Mouse (Mus musculus) cortical plate, adult 2 months (tissue): Measurements from ENCODE around the gene Gng8. TPM values are rescaled to one million over a fixed set of nuclear protein-coding genes. Genes with fewer than 3 reads are reported as not detected.

Experiments used
- H3K27ac ChIP-seq: fragments of 200-500 bp; 2 replicates; pipeline ENCODE4 v1.5.1; 2012; ENCODE audit warnings: low read length, control low read depth, inconsistent platforms; ENCODE audit not compliant: insufficient read depth
- H3K4me1 ChIP-seq: fragments of 200-500 bp; 2 replicates; pipeline ENCODE4 v1.6.1; 2011; ENCODE audit warnings: low read length; ENCODE audit not compliant: control insufficient read depth, insufficient read depth
- H3K4me3 ChIP-seq: fragments of 200-500 bp; 2 replicates; pipeline ENCODE4 v1.5.1; 2011; ENCODE audit warnings: mild to moderate bottlenecking, low read length, control low read depth; ENCODE audit not compliant: insufficient read depth
- CTCF ChIP-seq: fragments of 200-500 bp; IDR thresholded peaks from 2 replicates; pipeline ENCODE4 v1.5.1; 2011; ENCODE audit warnings: mild to moderate bottlenecking, control low read depth, low read length; ENCODE audit not compliant: insufficient read depth; ENCODE audit errors: extremely low read depth
- POLR2A ChIP-seq: fragments of 200-500 bp; IDR thresholded peaks from 2 replicates; pipeline ENCODE4 v1.6.1; 2011; ENCODE audit warnings: mild to moderate bottlenecking, low read length, control low read depth; ENCODE audit not compliant: insufficient read depth; ENCODE audit errors: extremely low read depth
- polyA plus RNA-seq: library from polyadenylated mRNA; depleted of rRNA; stranded (reverse); fragments of >200 nt; gene quantifications from 2 replicates; pipeline ENCODE4 v1.2.3, GENCODE M21; 2012

Gng8 gene
- polyA plus RNA-seq, 1 experiment, result 10.9 TPM

DNA sequence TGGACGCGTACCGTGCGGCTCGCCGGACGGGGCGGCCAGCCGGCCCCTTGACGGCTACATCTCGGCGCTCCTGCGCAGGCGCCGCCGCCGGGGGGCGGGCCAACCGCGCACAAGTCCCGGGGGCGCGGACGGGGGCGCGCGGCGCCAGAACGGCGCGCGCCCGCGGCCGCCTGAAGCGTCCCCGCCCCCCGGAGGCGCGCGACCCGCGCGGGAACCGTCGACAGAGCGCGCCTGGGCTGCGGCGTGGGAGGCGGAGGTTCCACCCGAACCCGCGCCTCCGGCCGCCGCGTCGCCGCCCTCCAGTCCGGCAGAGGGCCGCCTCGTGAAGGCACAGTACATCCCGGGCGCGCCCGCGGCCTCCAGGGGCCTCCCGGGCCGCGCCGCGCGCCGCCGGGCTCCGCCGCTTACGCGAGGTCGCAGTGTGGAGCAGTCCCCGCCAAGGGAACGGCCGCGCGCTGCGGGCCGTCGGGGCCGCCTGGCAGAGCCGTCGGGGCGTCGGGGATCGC lies 6.3 kb upstream of the Gng8 start:
- H3K4me3 ChIP-seq, result no peak overlapping the region

DNA sequence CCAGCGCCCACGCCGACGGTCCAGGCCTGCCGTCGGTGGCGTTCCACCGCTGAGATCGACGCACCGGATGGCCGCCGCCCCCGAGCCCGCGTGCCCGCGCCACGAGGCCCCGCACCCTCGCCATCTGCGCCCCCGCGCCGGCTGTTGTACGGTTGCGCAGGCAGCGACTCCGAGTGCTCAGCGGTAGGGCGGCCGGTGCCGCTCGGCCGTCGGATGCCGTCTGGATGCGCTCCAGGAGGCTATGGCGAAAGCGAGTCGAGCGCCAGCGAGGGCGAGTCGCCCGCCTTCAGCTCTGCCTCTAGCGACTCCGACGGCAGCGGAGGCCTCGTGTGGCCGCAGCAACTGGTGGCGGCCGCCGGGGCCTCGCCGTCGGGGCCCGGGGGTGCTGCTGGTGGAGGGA lies 5.7 kb upstream of the Gng8 start:
- Histone ChIP-seq H3K27ac (no peak overlapping the region), H3K4me1 (no peaks in the 10 kb centered on the region), H3K4me3 (no peak overlapping the region)
- TF ChIP-seq CTCF (no peak), POLR2A (no peak)

More for the DNA sequence above, 6.3 kb upstream of the Gng8 start:
- Histone ChIP-seq H3K4me1 (no peaks in the 10 kb centered on the region), H3K27ac (no peak overlapping the region)
- TF ChIP-seq CTCF (no peak), POLR2A (no peak)

DNA sequence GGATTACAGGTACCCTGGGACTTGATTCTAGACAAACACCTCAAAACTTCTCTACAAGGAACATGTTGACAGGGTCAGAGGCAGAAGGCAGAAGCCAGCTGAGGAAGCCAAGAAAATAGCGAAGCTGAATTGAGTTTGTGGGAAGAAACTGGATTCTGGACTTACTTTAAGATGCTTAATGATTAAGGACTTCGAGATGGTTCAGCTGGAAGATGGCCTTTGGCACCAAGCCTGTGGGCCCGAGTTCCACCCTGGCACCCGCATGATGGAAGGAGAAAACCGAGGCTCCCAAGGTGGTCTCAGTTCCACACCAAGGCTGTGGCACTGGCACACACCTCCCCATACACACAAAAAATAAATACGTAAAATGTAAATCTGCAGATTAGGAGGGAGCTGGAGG lies 1.1 kb upstream of the Gng8 start:
- TF ChIP-seq POLR2A (no peak), CTCF (no peak)
- Histone ChIP-seq H3K4me1 (no peaks in the 10 kb centered on the region), H3K27ac (no peak overlapping the region), H3K4me3 (no peak overlapping the region)

DNA sequence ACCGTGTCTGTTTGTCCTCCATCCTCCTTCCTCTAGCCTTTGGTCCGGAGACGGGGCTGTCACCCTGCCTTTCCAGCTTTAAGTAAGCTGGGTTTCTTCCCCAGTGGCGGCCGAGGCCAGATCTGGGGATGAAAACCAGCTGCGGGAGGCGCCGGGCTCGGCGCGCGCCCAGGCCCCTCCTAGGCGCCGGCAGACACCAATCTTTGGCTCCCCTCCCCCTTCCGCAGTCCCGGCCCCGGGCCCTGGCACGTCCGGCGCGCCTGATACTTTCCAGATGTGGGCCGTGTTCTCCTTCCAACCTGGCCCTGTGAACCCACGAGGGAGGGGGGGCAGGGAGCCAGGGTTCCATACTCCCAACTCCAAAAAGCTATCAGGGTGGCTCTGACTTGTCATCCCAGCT lies 642 bp upstream of the Gng8 start:
- H3K4me1 ChIP-seq, result no peaks in the 10 kb centered on the region
- no peak overlapping the region for H3K27ac ChIP-seq
- H3K4me3 ChIP-seq, result no peak overlapping the region
- TF ChIP-seq POLR2A, result no peak
- TF ChIP-seq CTCF, result no peak

DNA sequence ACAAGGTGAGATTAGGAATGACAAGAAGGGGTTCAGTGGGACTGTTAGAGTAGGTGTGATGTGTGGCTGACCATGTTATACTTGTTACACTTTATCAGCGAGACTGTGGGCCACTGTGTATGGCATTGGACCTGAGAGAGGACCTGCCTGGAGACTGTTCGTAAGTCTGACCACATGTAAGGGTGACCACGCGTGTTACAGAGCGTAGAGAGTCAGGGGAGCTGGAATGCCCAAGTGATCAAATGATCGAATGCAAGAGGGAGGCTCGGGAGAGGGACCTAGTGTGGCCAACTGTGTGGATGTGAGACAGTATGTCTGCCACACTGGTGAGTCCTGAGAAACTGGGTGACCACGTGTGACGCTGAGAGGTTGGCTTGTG lies 755 bp downstream of the Gng8 start:
- Histone ChIP-seq H3K4me3 (no peak overlapping the region), H3K27ac (no peak overlapping the region), H3K4me1 (no peaks in the 10 kb centered on the region)
- TF ChIP-seq POLR2A (no peak), CTCF (no peak)

DNA sequence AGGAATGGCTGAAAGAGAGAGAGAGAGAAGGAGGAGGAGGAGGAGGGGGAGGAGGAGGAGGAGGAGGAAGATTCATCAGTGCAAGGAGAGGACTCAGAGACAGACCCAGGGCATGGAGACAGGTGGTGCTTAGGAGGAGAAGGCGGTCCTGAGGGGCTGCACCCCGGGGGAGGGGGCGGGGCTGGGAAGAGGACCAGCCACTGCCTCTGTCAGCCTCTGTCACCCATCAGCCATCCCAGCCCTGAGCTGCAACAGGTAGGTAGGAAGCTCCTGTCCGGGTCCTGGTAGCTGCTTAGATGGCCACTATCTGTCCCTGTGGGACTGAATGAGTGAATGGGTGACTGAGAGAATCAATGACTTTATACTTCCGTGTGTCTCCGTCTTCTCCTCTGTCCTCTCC lies 2.0 kb downstream of the Gng8 start:
- H3K27ac ChIP-seq, result no peak overlapping the region
- H3K4me1 ChIP-seq, result no peaks in the 10 kb centered on the region
- H3K4me3 ChIP-seq, result no peak overlapping the region
- TF ChIP-seq POLR2A (no peak), CTCF (no peak)

DNA sequence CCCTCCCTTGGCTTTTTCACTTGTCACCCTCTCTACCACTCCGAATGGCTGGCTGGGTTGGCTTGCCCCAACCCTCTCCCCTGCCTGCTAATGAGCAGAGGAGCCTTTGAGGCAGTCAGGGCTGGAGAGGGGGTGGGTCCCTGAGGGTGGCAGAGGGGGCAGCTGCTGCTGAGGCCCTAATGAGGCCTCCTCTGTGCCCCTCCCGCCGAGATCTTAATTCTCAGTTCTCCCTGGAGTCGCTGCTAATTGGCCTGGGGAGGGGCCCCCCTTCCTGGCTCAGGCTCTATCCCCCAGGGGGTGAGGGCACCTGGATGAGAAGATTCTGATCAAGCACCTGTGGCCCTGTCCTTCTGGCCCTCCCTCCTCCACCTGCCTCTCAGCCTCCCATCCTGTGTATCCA lies 2.7 kb downstream of the Gng8 start:
- TF ChIP-seq CTCF (no peak), POLR2A (no peak)
- H3K27ac ChIP-seq, result no peak overlapping the region
- no peaks in the 10 kb centered on the region for H3K4me1 ChIP-seq
- H3K4me3 ChIP-seq, result no peak overlapping the region

DNA sequence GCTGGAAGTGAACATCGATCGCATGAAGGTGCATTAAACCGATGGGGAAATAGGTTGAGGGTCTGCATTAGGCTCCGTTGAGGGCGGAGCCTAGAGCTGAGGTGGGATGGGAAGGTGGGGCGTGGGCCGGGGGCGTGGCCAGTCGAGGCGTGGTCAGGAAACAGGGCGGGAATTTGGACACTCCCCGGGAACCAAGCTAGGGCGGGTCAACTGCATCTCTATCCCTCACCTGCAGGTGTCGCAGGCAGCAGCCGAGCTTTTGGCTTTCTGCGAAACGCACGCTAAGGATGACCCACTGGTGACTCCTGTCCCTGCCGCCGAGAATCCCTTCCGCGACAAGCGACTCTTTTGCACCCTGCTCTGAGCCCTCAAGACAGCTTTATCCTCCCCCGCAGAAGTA lies 3.4 kb downstream of the Gng8 start:
- Histone ChIP-seq H3K27ac (no peak overlapping the region), H3K4me3 (no peak overlapping the region), H3K4me1 (no peaks in the 10 kb centered on the region)
- TF ChIP-seq POLR2A (no peak), CTCF (peak; percentile 64)

DNA sequence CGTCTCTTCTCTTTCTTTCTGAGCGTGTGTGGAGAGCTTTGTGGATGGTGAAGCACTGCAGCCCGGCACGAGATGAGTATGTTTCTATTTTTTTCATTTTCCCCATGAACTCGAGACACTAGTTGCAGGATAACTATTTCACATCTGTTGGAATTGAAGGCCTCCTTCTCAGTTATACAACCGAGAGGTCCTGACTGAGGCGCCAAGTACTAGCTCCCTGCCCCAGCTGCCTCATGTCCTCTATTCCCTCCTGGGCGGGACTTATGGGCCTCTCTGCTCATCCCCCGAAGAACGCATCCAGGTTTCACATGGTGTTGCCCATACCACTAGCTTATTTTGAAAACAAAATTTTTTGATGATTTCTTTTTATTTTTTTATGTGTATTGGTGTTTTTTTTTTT lies 3.9 kb downstream of the Gng8 start:
- Histone ChIP-seq H3K27ac (no peak overlapping the region), H3K4me3 (no peak overlapping the region), H3K4me1 (no peaks in the 10 kb centered on the region)
- TF ChIP-seq CTCF, result no peak
- TF ChIP-seq POLR2A, result no peak

DNA sequence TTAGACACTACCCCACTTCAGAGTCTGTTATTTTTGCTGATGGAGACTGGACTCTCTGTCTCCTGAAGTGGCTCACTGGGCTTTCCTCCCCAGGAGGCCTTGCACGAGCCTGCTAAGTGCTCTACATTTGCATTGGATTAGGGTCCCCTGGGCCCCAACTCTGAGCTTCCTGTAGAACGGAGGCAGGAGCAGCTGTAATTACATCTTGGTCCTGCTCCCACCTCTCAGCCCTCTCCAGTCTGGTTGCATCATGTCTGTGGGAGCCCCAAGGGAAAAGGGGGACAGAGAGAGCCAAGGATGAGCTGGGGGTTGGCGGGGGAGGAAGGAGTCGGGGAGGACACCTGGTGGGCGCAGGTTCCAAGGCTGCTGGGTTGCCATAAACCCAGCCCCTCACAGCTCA lies 8.9 kb downstream of the Gng8 start:
- TF ChIP-seq CTCF (no peak), POLR2A (no peak)
- no peak overlapping the region for H3K27ac ChIP-seq
- H3K4me1 ChIP-seq, result no peaks in the 10 kb centered on the region; the same call in 1 of the 2 replicates
- no peak overlapping the region for H3K4me3 ChIP-seq
